Mouse (Mus musculus) heart, postnatal 14 days (tissue): ENCODE measurements around the gene Ankrd2. TPM values are rescaled to one million over a fixed set of nuclear protein-coding genes. Genes with fewer than 3 reads are reported as not detected.

Experiments
- DNase-seq, 2 experiments: peaks; one replicate each; pipeline ENCODE4 v3.0.0; 2021 to 2022
- intact Hi-C: fragments of 180-260 bp; cut with DNase I; formaldehyde crosslinking; loops from one replicate; pipeline ENCODE4 v1.15.1; 2025
- total RNA-seq, 2 experiments: library from RNA; stranded (reverse); gene quantifications; 2 replicates each; pipeline ENCODE4 v1.2.3; 2021

Gene Ankrd2
- total RNA-seq, 2 experiments from 2014 or later = not detected

GRCm38 (mm10) chr19:42086166-42086565, 50.4 kb downstream of the Ankrd2 start, which contains the start of gene Morn4:
Gene Morn4, minus strand, starts transcription at chr19:42086357.
- intact Hi-C loops = loop anchor here (5.0 kb wide), 1 partner anchor 49 kb away; the partner anchor contains the start of gene Ankrd2
- DNase-seq = peak; percentile 58 to 78

DNA sequence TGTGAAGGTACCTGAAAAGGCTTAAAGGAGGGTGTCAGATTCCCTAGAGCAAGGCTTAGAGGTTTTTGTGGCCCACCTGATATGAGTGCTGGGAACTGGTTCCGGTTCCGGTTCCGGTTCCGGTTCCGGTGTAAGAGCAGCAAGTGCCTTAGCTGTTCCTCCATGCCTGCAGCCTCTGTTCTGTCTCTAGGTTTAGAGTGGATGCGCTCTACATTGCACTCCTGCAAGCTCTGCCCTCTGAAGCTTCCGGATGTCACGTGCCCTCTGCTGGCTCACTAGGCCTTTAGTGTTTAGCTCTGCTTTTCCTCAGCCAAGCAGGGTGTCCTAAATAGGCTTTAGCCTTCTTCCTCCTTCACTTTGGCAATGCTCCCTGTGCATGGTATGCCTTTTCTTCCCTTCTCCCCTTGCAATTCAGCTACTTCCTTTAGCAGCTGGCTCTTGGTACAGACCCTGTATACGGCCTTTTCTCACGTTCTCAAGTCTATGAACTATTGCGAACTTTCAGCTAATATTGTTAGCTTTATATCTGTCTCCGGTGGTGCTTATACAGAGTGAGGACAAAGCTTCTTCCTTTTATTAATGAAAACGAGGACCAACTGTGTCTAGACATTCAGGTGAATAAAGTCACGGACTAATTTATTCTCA, 53.4 kb downstream of the Ankrd2 start:
- intact Hi-C loops = loop anchor here (5.0 kb wide), 1 partner anchor 52 kb away; the partner anchor contains the start of gene Ankrd2
- DNase-seq = peak; percentile 40 to 56

- intact Hi-C loops = loop anchor here (5.0 kb wide), 1 partner anchor 53 kb away; the partner anchor contains the start of gene Ankrd2
- peak; percentile 98 for DNase-seq
Measured at GRCm38 (mm10) chr19:42089748-42090595, 54.2 kb downstream of the Ankrd2 start, which contains the start of gene Pi4k2a. Gene Pi4k2a, plus strand, starts transcription at chr19:42090470.

DNA sequence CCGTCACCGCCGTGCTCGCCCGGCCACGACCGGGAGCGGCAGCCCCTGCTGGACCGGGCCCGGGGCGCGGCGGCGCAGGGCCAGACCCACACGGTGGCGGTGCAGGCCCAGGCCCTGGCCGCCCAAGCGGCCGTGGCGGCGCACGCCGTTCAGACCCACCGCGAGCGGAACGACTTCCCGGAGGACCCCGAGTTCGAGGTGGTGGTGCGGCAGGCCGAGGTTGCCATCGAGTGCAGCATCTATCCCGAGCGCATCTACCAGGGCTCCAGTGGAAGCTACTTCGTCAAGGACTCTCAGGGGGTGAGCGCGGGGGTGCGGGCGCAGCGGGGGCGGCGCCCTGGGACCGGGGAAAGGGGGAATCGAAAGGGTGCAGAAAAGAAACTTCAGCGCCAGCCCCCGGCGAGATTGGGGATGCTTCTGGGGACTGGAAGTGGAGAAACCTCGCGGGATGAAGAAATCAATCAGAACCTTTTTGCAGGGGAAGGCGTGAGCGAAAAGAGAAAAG, 54.9 kb downstream of the Ankrd2 start:
- DNase-seq = no peak
- intact Hi-C loops = no loop called here

Other genes starting within 250 kb of the Ankrd2 start
- 1 to 10 TPM; 2.5 to 3.5 TPM for gene Arhgap19, start 234.0 kb upstream of the Ankrd2 start, total RNA-seq
- 1 to 10 TPM; 2.5 to 3.2 TPM for gene Frat1, start 206.0 kb upstream of the Ankrd2 start, total RNA-seq
- gene Frat2, start 187.9 kb upstream of the Ankrd2 start, total RNA-seq = 1 to 10 TPM; 5.9 to 6.6 TPM
- gene Rrp12, start 139.8 kb upstream of the Ankrd2 start, total RNA-seq = 10 to 100 TPM; 10.7 to 12.9 TPM
- gene Pgam1, start 124.1 kb upstream of the Ankrd2 start, total RNA-seq = 100 to 1,000 TPM; 115 to 131 TPM
- gene Exosc1, start 102.6 kb upstream of the Ankrd2 start, total RNA-seq = 10 to 100 TPM; 11.3 to 13.4 TPM
- gene Zdhhc16, start 102.5 kb upstream of the Ankrd2 start, total RNA-seq = 10 to 100 TPM; 19.9 to 20.9 TPM
- gene Mms19, start 54.8 kb upstream of the Ankrd2 start, total RNA-seq = 10 to 100 TPM; 16.7 to 21.2 TPM
- 10 to 100 TPM; 25.9 to 28.0 TPM for gene Ubtd1, start 54.2 kb upstream of the Ankrd2 start, total RNA-seq
- 1 to 10 TPM; 1.4 to 2.3 TPM for gene Hoga1, start 9.6 kb downstream of the Ankrd2 start, total RNA-seq
- gene 4933411K16Rik, start 16.2 kb downstream of the Ankrd2 start, total RNA-seq = under 1 TPM in 1 of 2 experiments, not detected in 1; 0.32 TPM
- 1 to 10 TPM; 4.5 to 5.3 TPM for gene Morn4, start 50.4 kb downstream of the Ankrd2 start, total RNA-seq
- 10 to 100 TPM; 17.2 to 20.6 TPM for gene Pi4k2a, start 54.5 kb downstream of the Ankrd2 start, total RNA-seq
- 10 to 100 TPM; 10.8 to 11.7 TPM for gene Avpi1, start 93.1 kb downstream of the Ankrd2 start, total RNA-seq
- 10 to 100 TPM; 21.6 to 23.8 TPM for gene Marveld1, start 111.4 kb downstream of the Ankrd2 start, total RNA-seq
- 10 to 100 TPM; 24.6 to 26.5 TPM for gene Zfyve27, start 128.0 kb downstream of the Ankrd2 start, total RNA-seq
- gene Sfrp5, start 166.3 kb downstream of the Ankrd2 start, total RNA-seq = 1 to 10 TPM; 1.2 to 3.3 TPM
- gene Golga7b, start 211.6 kb downstream of the Ankrd2 start, total RNA-seq = under 1 TPM; 0.49 to 0.50 TPM